Mouse (Mus musculus) ES-E14 (cell line): ENCODE data around the gene Fhl2.

Experiments used
- CHD2 ChIP-seq: IDR thresholded peaks from 2 replicates; pipeline ENCODE4 v1.6.1; 2014; ENCODE audit warnings: mild to moderate bottlenecking, low read depth, low read length, inconsistent platforms
- MAFK ChIP-seq: IDR thresholded peaks from 2 replicates; pipeline ENCODE4 v1.6.1; 2014; ENCODE audit warnings: mild to moderate bottlenecking, low read depth, low read length, inconsistent platforms; ENCODE audit not compliant: insufficient read depth

DNA sequence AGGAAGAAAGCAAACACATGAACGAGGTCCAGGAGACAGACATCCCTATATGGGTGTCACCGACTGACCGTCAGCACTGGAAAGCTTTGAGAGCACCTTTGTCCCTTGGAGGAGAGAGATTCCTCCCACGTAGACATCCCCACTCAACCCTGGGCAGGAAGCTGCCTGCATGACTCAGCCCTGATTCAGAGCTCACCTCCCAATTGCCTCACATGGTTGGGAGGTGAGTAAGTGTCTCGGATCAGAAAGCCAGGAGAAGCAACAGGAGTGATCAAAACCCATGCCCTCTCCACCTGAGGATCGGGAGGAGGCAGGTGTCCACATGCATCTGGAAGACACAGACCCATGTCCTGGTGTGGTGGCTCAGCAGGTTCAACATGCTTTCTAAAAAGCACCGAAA, 28.2 kb downstream of the Fhl2 start:
- TF ChIP-seq MAFK = no peak
- TF ChIP-seq CHD2 = no peak
